Mouse (Mus musculus) lung, embryonic 14.5 days (tissue): Measurements from ENCODE around the gene Serpinf2. TPM values are rescaled to one million over a fixed set of nuclear protein-coding genes. Genes with fewer than 3 reads are reported as not detected.

Experiments used
- ATAC-seq: fragments of 200-750 bp; cut with Nextera tagmentation; 2 replicates; pipeline ENCODE4 v1.8.0; 2017; ENCODE audit warnings: mild to moderate bottlenecking, moderate TSS enrichment, moderate library complexity; ENCODE audit not compliant: insufficient read depth
- DNase-seq: peaks from one replicate; pipeline ENCODE4 v3.0.0-alpha.2; 2015
- H3K27ac ChIP-seq: fragments of 300-500 bp; sonication (generic); 2 replicates; pipeline ENCODE4 v1.5.1; 2014; ENCODE audit warnings: low read depth, mild to moderate bottlenecking, moderate library complexity
- H3K27me3 ChIP-seq: fragments of 300-500 bp; sonication (generic); 2 replicates; pipeline ENCODE4 v1.6.1; 2014; ENCODE audit warnings: low read length, control low read depth; ENCODE audit not compliant: insufficient read depth
- H3K36me3 ChIP-seq: fragments of 300-500 bp; sonication (generic); 2 replicates; pipeline ENCODE4 v1.6.1; 2014; ENCODE audit warnings: control low read depth; ENCODE audit not compliant: insufficient read depth
- H3K4me1 ChIP-seq: fragments of 300-500 bp; sonication (generic); 2 replicates; pipeline ENCODE4 v1.6.1; 2014; ENCODE audit warnings: antibody characterized with exemption, control low read depth; ENCODE audit not compliant: insufficient read depth
- H3K4me2 ChIP-seq: fragments of 300-500 bp; sonication (generic); 2 replicates; pipeline ENCODE4 v1.6.1; 2014; ENCODE audit warnings: mild to moderate bottlenecking
- H3K4me3 ChIP-seq: fragments of 300-500 bp; sonication (generic); 2 replicates; pipeline ENCODE4 v1.5.1; 2014; ENCODE audit warnings: low read depth, low read length
- H3K9ac ChIP-seq: fragments of 300-500 bp; sonication (generic); 2 replicates; pipeline ENCODE4 v1.6.1; 2014
- H3K9me3 ChIP-seq: fragments of 300-500 bp; sonication (generic); 2 replicates; pipeline ENCODE4 v1.6.1; 2016; ENCODE audit warnings: low read depth, low read length, control low read depth
- CTCF ChIP-seq: IDR thresholded peaks from 2 replicates; pipeline ENCODE4 v1.5.1; 2016; ENCODE audit warnings: antibody characterized with exemption, low read depth
- WGBS: fragments of 180-500 bp; shearing (Covaris S2); extraction: QIAGEN DNeasy Blood & Tissue Kit; methylation state at CpG from one replicate; pipeline ENCODE4 v1.1.7; 2014; 5-methylcytosine and 5-hydroxymethylcytosine counted together
- polyA plus RNA-seq: library from polyadenylated mRNA; unstranded; fragments of >200 nt; fragmentation: Nextera tagmentation; extraction: Ambion mirVana; gene quantifications from 2 replicates; pipeline ENCODE4 v1.2.1, GENCODE M21; 2014

The Serpinf2 gene
- polyA plus RNA-seq = 0.24 TPM in 1 of 2 replicates, not detected in the other

DNA sequence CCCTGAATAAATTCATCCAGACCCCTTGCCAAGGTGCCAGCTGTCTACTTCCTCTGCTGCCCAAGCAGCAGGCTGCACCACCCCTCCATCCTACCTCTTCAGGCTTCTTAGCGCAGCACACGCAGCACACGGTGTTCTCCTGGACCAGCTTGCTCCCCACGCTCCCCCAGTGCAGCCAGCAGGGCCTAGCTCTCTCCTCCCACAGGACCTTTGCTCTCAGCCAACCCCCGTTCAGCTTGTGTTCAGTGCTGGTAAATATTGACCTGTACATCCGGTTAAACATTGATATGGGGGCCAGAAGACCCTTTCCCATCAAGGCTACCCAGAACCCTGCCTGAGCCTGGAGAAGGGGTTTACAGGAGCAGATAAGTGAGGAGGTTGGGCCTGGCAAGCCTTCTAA lies at the start of gene Serpinf2:
Gene Serpinf2 (minus strand): TSS at position 229 of the 400 bp plus-strand sequence.
- H3K36me3 ChIP-seq = 0 out of 2 replicates have a peak, but pooled peaks cover 5% of the 10 kb centered on the region
- TF ChIP-seq CTCF = no peak
- H3K9ac ChIP-seq = no peak within 1 kb of the TSS
- no peak within 1 kb of the TSS for H3K4me2 ChIP-seq
- no peak within 1 kb of the TSS for H3K27ac ChIP-seq
- H3K27me3 ChIP-seq = no peaks in the 10 kb centered on the region
- H3K9me3 ChIP-seq = peaks cover under 1% of the 10 kb centered on the region; the same call in 1 of the 2 replicates
- ATAC-seq = no peak
- no peak for DNase-seq
- H3K4me1 ChIP-seq = no peaks in the 10 kb centered on the region
- no peak within 1 kb of the TSS for H3K4me3 ChIP-seq
- 66% methylated on average over 6 of the region's 6 CpGs for WGBS

DNA sequence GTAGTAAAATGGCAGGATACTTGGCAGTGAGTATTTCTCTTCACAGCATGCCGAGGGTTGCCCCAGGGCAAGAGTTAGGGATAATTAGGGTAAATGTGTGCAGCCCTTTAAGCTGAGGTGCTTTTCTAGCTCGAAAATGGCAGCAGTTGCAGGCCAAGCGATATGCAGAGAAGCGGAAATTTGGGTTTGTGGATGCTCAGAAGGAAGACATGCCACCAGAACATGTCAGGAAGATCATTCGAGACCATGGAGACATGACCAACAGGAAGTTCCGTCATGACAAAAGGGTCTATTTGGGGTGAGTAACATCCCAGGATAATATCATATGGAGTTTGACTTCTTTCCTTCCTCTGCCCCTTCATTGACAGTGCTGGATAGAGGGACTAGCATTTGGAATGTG lies 48.1 kb upstream of the Serpinf2 start:
- Histone ChIP-seq H3K9me3 (no peaks in the 10 kb centered on the region), H3K36me3 (peaks cover 42% of the 10 kb centered on the region), H3K27ac (no peak overlapping the region), H3K9ac (peak overlapping the region; percentile 94), H3K27me3 (no peaks in the 10 kb centered on the region), H3K4me1 (peaks cover 8% of the 10 kb centered on the region), H3K4me2 (peak overlapping the region; percentile 85), H3K4me3 (peak overlapping the region; percentile 100)
- DNase-seq = no peak
- ATAC-seq = no peak
- 35% methylated on average over 6 of the region's 6 CpGs for WGBS
- TF ChIP-seq CTCF = no peak

DNA sequence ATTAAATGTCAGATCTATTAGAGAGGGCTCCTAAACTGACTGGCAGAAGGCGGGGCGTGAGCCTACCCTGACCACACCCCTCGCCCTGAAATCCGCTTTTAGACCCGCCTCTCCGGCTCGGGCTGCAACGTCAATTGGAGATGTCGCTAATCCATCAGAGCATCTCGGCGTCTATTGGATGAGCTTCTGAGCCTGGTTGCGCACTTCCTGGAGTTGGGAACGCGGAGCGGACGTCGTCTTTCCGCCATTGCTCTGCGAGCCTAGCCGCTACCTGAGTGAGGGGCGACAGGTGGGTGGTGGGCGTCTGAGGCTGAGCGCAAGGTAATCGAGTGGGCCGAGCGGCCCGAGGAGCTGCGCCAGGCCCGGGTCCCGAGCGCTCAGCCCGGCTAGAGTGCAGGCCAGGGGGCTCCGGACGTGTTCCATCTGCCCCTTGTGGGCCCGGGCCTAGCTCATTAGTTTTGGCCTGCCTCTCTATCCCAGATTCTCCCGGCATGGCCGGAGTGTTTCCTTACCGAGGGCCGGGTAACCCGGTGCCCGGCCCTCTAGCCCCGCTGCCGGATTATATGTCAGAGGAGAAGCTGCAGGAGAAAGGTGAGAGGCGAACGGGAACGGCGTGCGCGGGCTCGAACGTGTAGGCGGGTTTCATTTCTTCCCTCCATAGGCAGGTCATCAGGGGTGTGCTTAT lies 47.4 kb upstream of the Serpinf2 start, which contains the start of gene Prpf8:
Gene Prpf8 (plus strand): TSS at position 216 of the 685 bp plus-strand sequence.
- DNase-seq (peak; percentile 99), ATAC-seq (peak; percentile 100)
- Histone ChIP-seq H3K9me3 (no peaks in the 10 kb centered on the region), H3K4me1 (peaks cover 8% of the 10 kb centered on the region), H3K4me2 (peak within 1 kb of the TSS; percentile 85), H3K36me3 (peaks cover 34% of the 10 kb centered on the region), H3K9ac (peak within 1 kb of the TSS; percentile 94), H3K4me3 (peak within 1 kb of the TSS; percentile 100), H3K27ac (peak within 1 kb of the TSS; percentile 71), H3K27me3 (no peaks in the 10 kb centered on the region)
- WGBS = under 1% methylated on average over 52 of the region's 52 CpGs
- no peak for TF ChIP-seq CTCF

DNA sequence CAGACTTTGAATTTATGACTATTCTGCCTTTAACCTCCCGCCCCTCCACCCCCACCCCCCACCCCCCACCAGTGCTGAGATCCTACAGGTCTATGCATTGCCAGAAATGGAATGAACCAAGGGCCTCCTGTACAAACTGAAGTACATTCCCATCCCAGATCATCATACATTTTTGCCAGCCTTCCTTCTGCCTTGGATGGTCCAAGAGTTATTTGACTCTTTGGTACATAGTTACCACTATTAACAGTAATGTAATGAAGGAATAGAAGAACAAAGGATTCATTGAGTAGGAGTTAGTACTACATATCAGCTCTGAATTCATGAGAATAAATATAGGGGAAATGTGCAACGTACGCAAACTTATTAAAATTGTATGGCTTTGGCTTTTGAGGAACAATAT lies 46.8 kb upstream of the Serpinf2 start:
- Histone ChIP-seq H3K4me3 (peak overlapping the region; percentile 100), H3K9ac (no peak overlapping the region), H3K4me2 (peak overlapping the region; percentile 85), H3K27me3 (no peaks in the 10 kb centered on the region), H3K4me1 (peaks cover 8% of the 10 kb centered on the region), H3K27ac (no peak overlapping the region), H3K36me3 (peaks cover 29% of the 10 kb centered on the region), H3K9me3 (no peaks in the 10 kb centered on the region)
- ATAC-seq (peak; percentile 45), DNase-seq (no peak)
- no peak for TF ChIP-seq CTCF
- WGBS = 25% methylated on average over 3 of the region's 3 CpGs

DNA sequence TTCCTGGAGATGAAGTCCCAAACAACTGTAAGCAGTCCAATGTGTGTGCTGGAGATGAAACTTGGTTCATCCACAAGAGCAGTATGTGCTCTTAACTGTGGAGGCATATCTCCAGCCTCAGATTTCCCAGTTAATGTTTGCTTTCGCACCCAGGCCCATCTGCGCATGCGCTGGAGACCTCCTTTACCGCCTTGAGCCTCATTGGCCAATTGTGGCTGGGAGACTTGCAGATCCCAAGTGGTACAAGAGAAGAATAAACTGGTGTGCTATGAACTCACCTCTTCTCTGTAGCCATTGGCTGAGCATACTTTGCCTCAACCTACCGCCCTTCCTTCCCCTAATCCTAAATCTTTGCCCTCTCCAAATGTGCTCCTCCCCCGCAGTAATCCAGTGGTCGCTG lies 34.0 kb upstream of the Serpinf2 start:
- 72% methylated on average over 7 of the region's 7 CpGs for WGBS
- peak; percentile 18 for DNase-seq
- H3K27me3 ChIP-seq = no peaks in the 10 kb centered on the region
- H3K9me3 ChIP-seq = no peaks in the 10 kb centered on the region
- H3K27ac ChIP-seq = no peak overlapping the region
- no peaks in the 10 kb centered on the region for H3K4me1 ChIP-seq
- H3K36me3 ChIP-seq = no peaks in the 10 kb centered on the region
- H3K4me2 ChIP-seq = no peak overlapping the region
- H3K9ac ChIP-seq = no peak overlapping the region
- no peak overlapping the region for H3K4me3 ChIP-seq
- ATAC-seq = no peak
- TF ChIP-seq CTCF = no peak

DNA sequence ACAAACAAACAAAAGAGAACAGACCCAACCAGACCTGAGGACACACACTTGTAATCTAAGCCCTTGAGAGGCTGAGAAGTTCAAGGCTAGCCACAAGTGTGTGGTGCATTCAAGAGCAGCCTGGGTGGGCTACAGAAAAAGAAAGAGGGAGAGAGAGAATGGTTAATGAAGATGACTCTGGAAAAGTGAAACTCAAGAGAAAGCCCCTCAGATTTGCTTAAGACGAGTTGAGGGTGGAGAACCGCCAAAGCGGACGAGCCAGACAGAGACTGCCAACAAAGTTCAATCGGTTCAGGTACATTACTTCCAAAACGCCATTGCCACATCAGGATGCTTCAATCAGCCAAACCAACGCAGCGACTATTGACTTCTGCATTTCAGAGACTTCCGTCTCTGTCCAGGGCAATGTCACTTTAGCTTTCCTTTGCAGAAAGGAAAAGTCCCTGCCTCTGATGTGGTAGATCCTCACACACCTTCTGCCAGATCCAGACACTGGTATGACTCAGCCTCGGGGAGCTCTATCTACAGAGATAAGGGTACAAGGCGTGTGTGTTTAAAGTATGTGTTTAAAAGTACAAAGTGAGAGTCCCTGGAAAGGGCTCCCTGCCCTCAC lies 33.2 kb upstream of the Serpinf2 start:
- no peaks in the 10 kb centered on the region; the same call in 1 of the 2 replicates for H3K4me1 ChIP-seq
- TF ChIP-seq CTCF = no peak
- H3K9me3 ChIP-seq = no peaks in the 10 kb centered on the region
- H3K27ac ChIP-seq = no peak overlapping the region
- no peak overlapping the region for H3K9ac ChIP-seq
- ATAC-seq (no peak), DNase-seq (no peak)
- no peaks in the 10 kb centered on the region for H3K36me3 ChIP-seq
- no peaks in the 10 kb centered on the region for H3K27me3 ChIP-seq
- no peak overlapping the region for H3K4me3 ChIP-seq
- H3K4me2 ChIP-seq = no peak overlapping the region
- WGBS = 70% methylated on average over 11 of the region's 11 CpGs

DNA sequence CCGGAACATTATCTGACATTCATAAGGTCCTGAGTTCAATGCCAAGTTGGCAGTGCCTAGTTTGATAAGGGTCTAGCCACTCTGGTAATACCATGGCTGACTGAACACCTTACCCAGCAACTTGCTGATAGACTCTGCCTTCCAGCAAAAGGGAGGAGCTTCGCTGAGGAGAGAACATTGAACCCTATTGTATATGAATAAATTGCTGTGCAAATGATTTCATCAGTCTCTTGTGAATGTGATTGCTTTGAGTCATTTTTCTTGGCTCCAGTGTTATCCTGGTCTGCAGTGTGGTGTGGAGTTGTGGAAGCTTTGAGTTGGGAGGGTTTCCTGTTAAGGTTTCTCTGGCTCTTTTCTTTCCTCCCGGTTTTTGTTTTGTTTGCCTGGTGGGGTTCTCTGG lies 31.3 kb upstream of the Serpinf2 start:
- Histone ChIP-seq H3K36me3 (peaks cover 5% of the 10 kb centered on the region; the same call in 1 of the 2 replicates), H3K27ac (no peak overlapping the region), H3K4me1 (no peaks in the 10 kb centered on the region; the same call in 1 of the 2 replicates), H3K4me2 (no peak overlapping the region), H3K9ac (no peak overlapping the region), H3K9me3 (no peaks in the 10 kb centered on the region), H3K4me3 (no peak overlapping the region), H3K27me3 (no peaks in the 10 kb centered on the region)
- DNase-seq (no peak), ATAC-seq (no peak)
- TF ChIP-seq CTCF = no peak
- 85% methylated on average over 3 of the region's 3 CpGs for WGBS
